Mouse (Mus musculus) kidney, postnatal 25 days (tissue): ENCODE measurements around the gene Pi4k2a.
"Not testable (repeated sequence)": the region's sequence is repeated elsewhere in the genome, so short reads cannot be mapped to it uniquely, and the experiment has no call there.

Source experiments
- DNase-seq, 2 experiments: peaks; one replicate each; pipeline ENCODE4 v3.0.0; 2021; ENCODE audit warnings: mixed read lengths in 2 of 2

The Pi4k2a gene

GRCm38 (mm10) chr19:42080469-42080868 is 9.8 kb upstream of the Pi4k2a start:
- DNase-seq: peak in 1 of 2 experiments; percentile 61

- not testable (repeated sequence) for DNase-seq
Observed at GRCm38 (mm10) chr19:42081613-42082012, 8.7 kb upstream of the Pi4k2a start.

GRCm38 (mm10) chr19:42085690-42086089 is 4.6 kb upstream of the Pi4k2a start:
- no peak for DNase-seq

GRCm38 (mm10) chr19:42086166-42086565 is 4.1 kb upstream of the Pi4k2a start, which contains the start of gene Morn4:
Gene Morn4, minus strand, starts transcription at chr19:42086357.
- peak; percentile 91 to 95 for DNase-seq

- DNase-seq: peak; percentile 71 to 85
Observed at GRCm38 (mm10) chr19:42089103-42089747, 1.0 kb upstream of the Pi4k2a start.

GRCm38 (mm10) chr19:42090637-42091141 is 419 bp downstream of the Pi4k2a start:
- DNase-seq: peak in 1 of 2 experiments; percentile 29

- DNase-seq: no peak
Observed at GRCm38 (mm10) chr19:42099406-42099805, 9.1 kb downstream of the Pi4k2a start.

- DNase-seq: no peak
Observed at GRCm38 (mm10) chr19:42104681-42105080, 14.4 kb downstream of the Pi4k2a start.

GRCm38 (mm10) chr19:42115783-42116335 is 25.6 kb downstream of the Pi4k2a start:
- no peak for DNase-seq

GRCm38 (mm10) chr19:42118142-42118541 is 27.9 kb downstream of the Pi4k2a start:
- DNase-seq: no peak

- no peak for DNase-seq
Observed at GRCm38 (mm10) chr19:42118596-42118995, 28.3 kb downstream of the Pi4k2a start.

GRCm38 (mm10) chr19:42120451-42120850 is 30.2 kb downstream of the Pi4k2a start:
- DNase-seq: no peak

- no peak for DNase-seq
Observed at GRCm38 (mm10) chr19:42124684-42125083, 34.4 kb downstream of the Pi4k2a start.

GRCm38 (mm10) chr19:42125501-42126218 is 35.4 kb downstream of the Pi4k2a start:
- no peak for DNase-seq

- no peak for DNase-seq
Observed at GRCm38 (mm10) chr19:42126219-42126605, 35.9 kb downstream of the Pi4k2a start.

GRCm38 (mm10) chr19:42127024-42127423 is 36.8 kb downstream of the Pi4k2a start:
- DNase-seq: no peak

- no peak for DNase-seq
Observed at GRCm38 (mm10) chr19:42128052-42128740, 37.9 kb downstream of the Pi4k2a start.

- peak; percentile 100 for DNase-seq
Observed at GRCm38 (mm10) chr19:42128787-42129508, 38.7 kb downstream of the Pi4k2a start, which contains the start of gene Avpi1. Gene Avpi1, minus strand, starts transcription at chr19:42129059.

GRCm38 (mm10) chr19:42129509-42130293 is 39.4 kb downstream of the Pi4k2a start:
- DNase-seq: no peak

- no peak for DNase-seq
Observed at GRCm38 (mm10) chr19:42130294-42130606, 40.0 kb downstream of the Pi4k2a start.

GRCm38 (mm10) chr19:42131101-42131500 is 40.8 kb downstream of the Pi4k2a start:
- no peak for DNase-seq

- no peak for DNase-seq
Observed at GRCm38 (mm10) chr19:42135070-42135469, 44.8 kb downstream of the Pi4k2a start.
